Mouse (Mus musculus): ENCODE results near the gene Rpl10a. TPM values are rescaled to one million over a fixed set of nuclear protein-coding genes. Genes with fewer than 3 reads are reported as not detected.

The Rpl10a gene
- 472 and 487 TPM in 2 replicates for polyA plus RNA-seq (2016; fragmentation: Nextera tagmentation; extraction: Ambion mirVana)

DNA sequence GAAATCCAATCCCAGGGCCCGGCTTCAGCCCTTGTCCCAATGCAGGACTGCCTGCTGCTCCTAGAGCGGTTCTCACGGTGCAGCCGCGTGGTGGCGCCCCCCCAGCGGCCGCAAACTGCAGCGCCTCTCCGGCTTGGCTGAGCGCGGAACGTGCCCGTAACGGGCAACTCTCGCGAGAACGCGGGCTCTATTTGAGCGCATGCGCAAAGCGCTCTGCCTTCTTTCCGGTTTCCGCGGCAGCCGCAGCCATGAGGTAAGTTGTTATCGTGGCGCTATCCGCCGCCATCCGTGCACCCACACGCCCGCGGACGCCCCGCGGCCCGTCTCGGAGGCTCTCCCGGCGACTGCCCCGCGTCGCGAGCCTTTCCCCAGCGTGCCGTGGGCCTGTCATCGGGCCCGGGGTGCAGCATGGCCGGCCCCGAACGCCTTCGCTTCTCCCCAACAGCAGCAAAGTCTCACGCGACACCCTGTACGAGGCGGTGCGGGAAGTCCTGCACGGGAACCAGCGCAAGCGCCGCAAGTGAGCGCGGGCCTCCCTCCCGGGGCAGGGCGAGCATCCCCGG is at the start of gene Rpl10a:
Rpl10a (plus strand) TSS at position 106 of the 563 bp plus-strand sequence.
- peaks cover 6% of the 10 kb centered on the region for H3K27me3 ChIP-seq (replicated peaks)
- H3K36me3 ChIP-seq, result peaks cover 75% of the 10 kb centered on the region
- peak; percentile 81 for ATAC-seq
- peak within 1 kb of the TSS; percentile 96 for H3K27ac ChIP-seq
- peak within 1 kb of the TSS; percentile 82 for H3K4me3 ChIP-seq
- peak within 1 kb of the TSS; percentile 97 for H3K9ac ChIP-seq
- H3K4me2 ChIP-seq, result peak within 1 kb of the TSS; percentile 85
- peaks cover 8% of the 10 kb centered on the region; the same call in 1 of the 2 replicates for H3K9me3 ChIP-seq (replicated peaks)
- peaks cover 48% of the 10 kb centered on the region for H3K4me1 ChIP-seq
- under 1% methylated on average over 67 of the region's 67 CpGs for WGBS (ENCODE audit: insufficient replicate concordance)

GRCm38 (mm10) chr17:28279236-28279635 is 49.0 kb upstream of the Rpl10a start:
- H3K9me3 ChIP-seq (replicated peaks), result no peaks in the 10 kb centered on the region
- 0 out of 2 replicates have a peak, but pooled peaks cover 9% of the 10 kb centered on the region for H3K36me3 ChIP-seq
- H3K9ac ChIP-seq, result no peak overlapping the region
- H3K27ac ChIP-seq, result no peak overlapping the region
- peaks cover 52% of the 10 kb centered on the region for H3K4me1 ChIP-seq
- 53% methylated on average over 4 of the region's 4 CpGs for WGBS (ENCODE audit: insufficient replicate concordance)
- no peak overlapping the region for H3K4me3 ChIP-seq
- no peaks in the 10 kb centered on the region for H3K27me3 ChIP-seq (replicated peaks)
- no peak overlapping the region for H3K4me2 ChIP-seq
- no peak for ATAC-seq

DNA sequence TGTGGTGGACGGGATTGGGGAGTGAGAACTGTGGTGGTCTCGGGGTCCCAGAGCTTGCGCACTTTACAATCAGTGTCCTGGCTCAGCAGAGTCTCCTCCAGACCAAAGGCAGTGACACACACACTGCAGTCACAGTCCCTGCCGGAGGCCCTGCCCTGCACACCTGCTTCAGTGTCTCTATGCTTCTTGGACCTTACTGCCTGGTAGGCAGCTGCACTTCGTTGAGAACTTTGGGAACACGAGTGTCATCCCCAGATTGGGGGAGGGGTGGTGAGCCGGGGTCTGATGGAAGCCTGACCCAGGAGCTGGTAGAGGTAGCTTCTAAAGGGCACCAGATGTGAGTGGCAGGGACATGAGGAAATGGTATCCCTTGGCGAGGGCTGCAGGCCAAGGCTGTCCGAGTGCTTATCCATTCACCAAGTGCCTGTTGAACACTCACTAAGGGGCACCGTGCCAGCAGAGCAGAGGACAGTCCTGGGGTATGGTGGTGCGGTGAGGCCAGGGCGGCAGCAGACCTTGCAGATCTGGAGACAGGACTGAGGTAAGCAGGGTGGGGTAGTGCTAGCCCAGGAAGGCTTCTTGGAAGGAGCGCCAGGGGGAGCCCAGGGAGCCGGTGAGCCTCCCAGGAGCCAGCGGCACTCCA is 48.4 kb upstream of the Rpl10a start:
- no peak overlapping the region for H3K27ac ChIP-seq

DNA sequence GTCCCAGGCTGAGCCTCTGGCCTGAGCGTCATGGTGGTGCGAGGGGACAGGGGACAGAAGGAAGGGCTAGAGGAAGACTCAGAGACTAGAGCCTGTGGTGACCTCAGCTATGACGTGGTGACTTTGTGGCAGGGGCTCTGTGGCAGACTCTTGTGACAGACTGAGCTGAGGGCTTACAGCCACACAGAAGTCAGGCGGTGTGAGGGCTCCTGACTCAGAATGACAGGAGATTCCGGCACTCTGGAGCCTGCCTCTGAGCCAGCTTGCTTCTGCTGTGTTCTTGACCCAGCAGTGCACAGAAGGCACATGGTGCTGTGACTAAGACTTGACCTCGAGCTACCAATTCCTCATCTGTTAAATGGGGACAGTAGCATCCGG is 47.9 kb upstream of the Rpl10a start:
- Histone ChIP-seq H3K4me3 (no peak overlapping the region), H3K27me3 (replicated peaks) (no peaks in the 10 kb centered on the region), H3K36me3 (0 out of 2 replicates have a peak, but pooled peaks cover 9% of the 10 kb centered on the region), H3K9me3 (replicated peaks) (no peaks in the 10 kb centered on the region), H3K4me2 (no peak overlapping the region), H3K4me1 (peaks cover 60% of the 10 kb centered on the region), H3K27ac (no peak overlapping the region), H3K9ac (peak overlapping the region; percentile 20; the same call in 1 of the 2 replicates)
- ATAC-seq, result no peak
- 67% methylated on average over 7 of the region's 7 CpGs for WGBS (ENCODE audit: insufficient replicate concordance)

More for the DNA sequence above, 48.4 kb upstream of the Rpl10a start:
- no peak for ATAC-seq
- no peaks in the 10 kb centered on the region for H3K27me3 ChIP-seq (replicated peaks)
- peaks cover 55% of the 10 kb centered on the region for H3K4me1 ChIP-seq
- H3K4me3 ChIP-seq, result no peak overlapping the region
- H3K9ac ChIP-seq, result peak overlapping the region; percentile 20; the same call in 1 of the 2 replicates
- H3K9me3 ChIP-seq (replicated peaks), result no peaks in the 10 kb centered on the region
- 0 out of 2 replicates have a peak, but pooled peaks cover 9% of the 10 kb centered on the region for H3K36me3 ChIP-seq
- 73% methylated on average over 15 of the region's 15 CpGs for WGBS (ENCODE audit: insufficient replicate concordance)
- no peak overlapping the region for H3K4me2 ChIP-seq

DNA sequence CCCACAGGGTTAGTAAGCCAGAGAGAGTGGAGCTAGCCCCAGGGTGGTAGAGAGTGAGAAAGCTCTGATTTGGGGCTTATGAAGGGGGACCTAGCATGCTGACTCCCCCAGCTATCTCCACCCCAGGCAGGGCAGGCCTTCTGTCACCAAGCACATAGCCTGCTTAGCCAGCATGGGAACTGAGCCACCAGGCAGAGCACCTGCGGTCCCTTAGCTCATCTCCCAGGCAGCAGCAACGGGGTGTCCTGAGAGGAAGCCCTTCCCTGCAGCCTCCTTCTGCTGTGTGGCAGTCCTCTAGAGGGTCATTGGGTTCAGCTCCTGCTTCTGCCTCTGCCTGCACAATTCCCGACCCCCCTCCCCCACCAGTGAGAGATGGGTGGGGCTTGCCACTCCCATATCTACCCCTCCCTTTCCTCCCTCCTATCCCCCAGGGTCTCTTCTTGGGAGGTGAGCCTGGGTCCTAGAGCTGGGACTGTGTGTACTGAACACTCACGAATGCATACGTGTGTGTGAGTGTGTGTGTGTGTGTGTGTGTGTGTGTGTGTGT is 47.4 kb upstream of the Rpl10a start:
- H3K9ac ChIP-seq, result peak overlapping the region; percentile 20; the same call in 1 of the 2 replicates
- WGBS (ENCODE audit: insufficient replicate concordance), result 40% methylated on average over 5 of the region's 5 CpGs
- H3K36me3 ChIP-seq, result 0 out of 2 replicates have a peak, but pooled peaks cover 9% of the 10 kb centered on the region
- no peak overlapping the region for H3K27ac ChIP-seq
- H3K27me3 ChIP-seq (replicated peaks), result no peaks in the 10 kb centered on the region
- no peak overlapping the region for H3K4me3 ChIP-seq
- no peak for ATAC-seq
- H3K9me3 ChIP-seq (replicated peaks), result no peaks in the 10 kb centered on the region
- peaks cover 62% of the 10 kb centered on the region for H3K4me1 ChIP-seq
- no peak overlapping the region for H3K4me2 ChIP-seq

- ATAC-seq, result no peak
- H3K9me3 ChIP-seq (replicated peaks), result no peaks in the 10 kb centered on the region
- H3K27ac ChIP-seq, result no peak overlapping the region
- H3K4me3 ChIP-seq, result no peak overlapping the region
- H3K27me3 ChIP-seq (replicated peaks), result no peaks in the 10 kb centered on the region
- WGBS (ENCODE audit: insufficient replicate concordance), result 71% methylated on average over 7 of the region's 7 CpGs
- no peak overlapping the region for H3K4me2 ChIP-seq
- no peak overlapping the region for H3K9ac ChIP-seq
- H3K4me1 ChIP-seq, result peaks cover 66% of the 10 kb centered on the region
- H3K36me3 ChIP-seq, result peaks cover 11% of the 10 kb centered on the region
These were observed 46.3 kb upstream of the Rpl10a start for GRCm38 (mm10) chr17:28281866-28282441.

DNA sequence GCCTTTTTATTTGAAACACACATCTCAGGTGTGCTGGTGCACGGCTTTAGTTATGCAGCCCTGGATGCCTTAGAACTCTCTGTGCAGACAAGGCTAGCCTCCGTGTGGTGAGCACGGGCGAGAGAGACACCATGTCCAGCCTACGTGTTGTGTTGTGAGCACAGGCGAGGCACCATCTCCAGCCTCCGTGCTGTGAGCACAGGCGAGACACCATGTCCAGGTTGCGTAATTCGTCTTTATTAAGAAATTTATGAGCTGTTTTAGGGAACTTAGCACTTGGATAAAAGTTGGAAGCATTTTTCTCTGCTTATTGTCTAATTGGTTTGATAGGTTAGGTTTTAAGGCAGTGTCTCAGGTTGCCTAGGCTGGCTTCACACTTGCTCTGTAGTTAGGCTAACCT is 45.1 kb upstream of the Rpl10a start:
- no peak overlapping the region for H3K9ac ChIP-seq
- H3K4me1 ChIP-seq, result peaks cover 66% of the 10 kb centered on the region
- H3K27me3 ChIP-seq (replicated peaks), result no peaks in the 10 kb centered on the region
- H3K27ac ChIP-seq, result no peak overlapping the region
- H3K4me2 ChIP-seq, result no peak overlapping the region
- peaks cover 14% of the 10 kb centered on the region for H3K36me3 ChIP-seq
- no peak for ATAC-seq
- H3K4me3 ChIP-seq, result no peak overlapping the region
- WGBS (ENCODE audit: insufficient replicate concordance), result 76% methylated on average over 10 of the region's 10 CpGs
- no peaks in the 10 kb centered on the region for H3K9me3 ChIP-seq (replicated peaks)

DNA sequence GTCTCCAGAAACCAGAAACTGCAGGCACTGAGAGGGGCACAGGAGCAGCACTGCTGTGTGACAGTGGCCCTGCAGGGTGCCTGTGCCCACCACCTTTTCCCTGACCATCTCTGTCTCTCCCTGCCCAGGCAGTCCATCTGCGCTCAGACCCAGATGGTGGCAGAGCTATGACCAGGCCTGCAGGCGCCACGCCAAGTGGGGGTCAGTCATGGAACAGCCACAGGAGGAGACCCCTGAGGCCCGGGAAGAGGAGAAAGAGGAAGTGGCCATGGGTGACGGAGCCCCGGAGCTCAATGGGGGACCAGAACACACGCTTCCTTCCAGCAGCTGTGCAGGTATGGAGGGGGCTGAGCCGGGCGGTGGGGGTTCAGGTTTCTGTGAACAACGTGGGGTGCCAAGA is 42.1 kb upstream of the Rpl10a start:
- Histone ChIP-seq H3K9me3 (replicated peaks) (no peaks in the 10 kb centered on the region), H3K4me1 (peaks cover 51% of the 10 kb centered on the region), H3K4me2 (no peak overlapping the region), H3K36me3 (peaks cover 17% of the 10 kb centered on the region), H3K4me3 (no peak overlapping the region), H3K9ac (no peak overlapping the region), H3K27me3 (replicated peaks) (no peaks in the 10 kb centered on the region), H3K27ac (no peak overlapping the region)
- WGBS (ENCODE audit: insufficient replicate concordance), result 59% methylated on average over 10 of the region's 10 CpGs
- no peak for ATAC-seq

DNA sequence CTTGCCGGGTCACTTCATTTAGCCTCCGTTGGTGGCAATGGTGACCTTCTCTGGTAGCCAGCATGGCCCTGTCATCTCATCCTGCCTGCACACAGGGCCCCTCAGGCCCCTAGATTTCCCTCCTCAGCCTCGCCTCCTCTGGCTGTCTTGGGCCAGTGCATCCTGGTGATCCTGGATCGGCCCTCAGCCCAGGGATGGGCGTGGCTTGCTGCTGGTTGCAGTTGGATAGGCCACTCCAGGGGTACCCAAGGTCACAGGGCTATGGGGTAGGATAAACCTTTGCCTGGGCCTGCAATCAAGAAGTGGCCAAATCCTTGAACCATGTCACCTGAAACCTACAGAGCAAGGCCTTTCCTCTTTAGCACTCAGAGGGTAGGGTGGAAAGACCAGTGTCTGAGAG is 41.3 kb upstream of the Rpl10a start:
- H3K9ac ChIP-seq, result no peak overlapping the region
- H3K4me3 ChIP-seq, result no peak overlapping the region
- H3K36me3 ChIP-seq, result peaks cover 22% of the 10 kb centered on the region
- H3K27me3 ChIP-seq (replicated peaks), result no peaks in the 10 kb centered on the region
- WGBS (ENCODE audit: insufficient replicate concordance), result 56% methylated on average over 5 of the region's 5 CpGs
- no peak for ATAC-seq
- no peak overlapping the region for H3K4me2 ChIP-seq
- no peak overlapping the region for H3K27ac ChIP-seq
- H3K4me1 ChIP-seq, result peaks cover 53% of the 10 kb centered on the region
- no peaks in the 10 kb centered on the region for H3K9me3 ChIP-seq (replicated peaks)

- H3K27ac ChIP-seq, result no peak overlapping the region
- H3K4me2 ChIP-seq, result no peak overlapping the region
- no peaks in the 10 kb centered on the region for H3K27me3 ChIP-seq (replicated peaks)
- H3K4me1 ChIP-seq, result peaks cover 53% of the 10 kb centered on the region
- H3K36me3 ChIP-seq, result peaks cover 28% of the 10 kb centered on the region
- no peaks in the 10 kb centered on the region for H3K9me3 ChIP-seq (replicated peaks)
- peak; percentile 31; the same call in 1 of the 2 replicates for ATAC-seq
- no peak overlapping the region for H3K4me3 ChIP-seq
- 52% methylated on average over 8 of the region's 8 CpGs for WGBS (ENCODE audit: insufficient replicate concordance)
- no peak overlapping the region for H3K9ac ChIP-seq
These were observed 40.7 kb upstream of the Rpl10a start for GRCm38 (mm10) chr17:28287578-28287977.

- no peaks in the 10 kb centered on the region for H3K27me3 ChIP-seq (replicated peaks)
- H3K27ac ChIP-seq, result no peak overlapping the region
- peaks cover 53% of the 10 kb centered on the region for H3K4me1 ChIP-seq
- 62% methylated on average over 5 of the region's 5 CpGs for WGBS (ENCODE audit: insufficient replicate concordance)
- H3K9ac ChIP-seq, result no peak overlapping the region
- 0 out of 2 replicates have a peak, but pooled peaks have one; percentile 20 for ATAC-seq
- peaks cover 30% of the 10 kb centered on the region for H3K36me3 ChIP-seq
- H3K9me3 ChIP-seq (replicated peaks), result no peaks in the 10 kb centered on the region
- H3K4me2 ChIP-seq, result no peak overlapping the region
- H3K4me3 ChIP-seq, result no peak overlapping the region
These were observed 40.3 kb upstream of the Rpl10a start for GRCm38 (mm10) chr17:28287980-28288379.

DNA sequence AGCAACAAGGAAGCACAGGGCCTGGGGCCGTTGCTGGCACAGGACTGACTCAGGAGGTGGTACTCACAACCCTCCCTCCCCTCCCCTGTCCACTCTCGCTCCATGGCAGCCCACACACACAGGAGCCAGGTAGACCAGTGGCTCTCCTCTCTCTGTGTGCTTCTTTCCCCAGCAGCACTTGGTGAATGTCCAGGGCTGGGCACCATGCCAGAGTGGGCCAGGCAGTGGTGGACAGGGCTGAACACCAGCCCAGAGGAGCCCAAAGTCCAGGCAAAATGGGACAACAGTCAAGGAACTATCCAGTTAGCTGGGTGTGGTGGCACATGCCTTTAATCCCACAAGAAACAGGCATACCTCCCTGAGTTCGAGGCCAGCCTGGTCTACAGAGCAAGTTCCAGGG is 38.0 kb upstream of the Rpl10a start:
- H3K27ac ChIP-seq, result no peak overlapping the region
- 80% methylated on average over 3 of the region's 3 CpGs for WGBS (ENCODE audit: insufficient replicate concordance)
- no peaks in the 10 kb centered on the region for H3K9me3 ChIP-seq (replicated peaks)
- peaks cover 63% of the 10 kb centered on the region for H3K4me1 ChIP-seq
- H3K9ac ChIP-seq, result no peak overlapping the region
- H3K27me3 ChIP-seq (replicated peaks), result no peaks in the 10 kb centered on the region
- peaks cover 35% of the 10 kb centered on the region for H3K36me3 ChIP-seq
- H3K4me2 ChIP-seq, result no peak overlapping the region
- no peak overlapping the region for H3K4me3 ChIP-seq
- no peak for ATAC-seq

Measured in liver, embryonic 12.5 days (tissue).